Mouse (Mus musculus) CH12.LX (cell line): ENCODE data around the gene Dpp6.

Experiments used
- CTCF ChIP-seq, 2 experiments: IDR thresholded peaks in 1 of 2; conservative IDR thresholded peaks in 1 of 2; 2 replicates each; pipeline ENCODE4 v1.5.1; 2011 to 2012; ENCODE audit warnings: low read depth in 2 of 2, low read length in 2 of 2, improper control_type of control experiment in 1 of 2, inconsistent platforms in 1 of 2, mild to moderate bottlenecking in 1 of 2, moderate library complexity in 1 of 2
- EP300 ChIP-seq: IDR thresholded peaks from 2 replicates; pipeline ENCODE4 v1.6.1; 2011; ENCODE audit warnings: low read length, improper control_type of control experiment
- MAZ ChIP-seq: IDR thresholded peaks from 2 replicates; pipeline ENCODE4 v1.6.1; 2012; ENCODE audit warnings: low read depth, mild to moderate bottlenecking, inconsistent platforms, low read length, improper control_type of control experiment, moderate library complexity
- MEF2A ChIP-seq: IDR thresholded peaks from 2 replicates; pipeline ENCODE4 v1.6.1; 2014; ENCODE audit warnings: low read depth, mild to moderate bottlenecking, inconsistent platforms, low read length, improper control_type of control experiment, borderline replicate concordance
- NELFE ChIP-seq: IDR thresholded peaks from 2 replicates; pipeline ENCODE4 v1.6.1; 2011; ENCODE audit warnings: low read depth, low read length, improper control_type of control experiment
- NRF1 ChIP-seq: IDR thresholded peaks from 2 replicates; pipeline ENCODE4 v1.6.1; 2014; ENCODE audit warnings: low read depth, mild to moderate bottlenecking, inconsistent platforms, low read length, improper control_type of control experiment, moderate library complexity
- POLR2A ChIP-seq: IDR thresholded peaks from 2 replicates; pipeline ENCODE4 v1.6.1; 2011; ENCODE audit warnings: low read depth, mild to moderate bottlenecking, improper control_type of control experiment, low read length
- RAD21 ChIP-seq: IDR thresholded peaks from 2 replicates; pipeline ENCODE4 v1.6.1; 2011; ENCODE audit warnings: low read depth, mild to moderate bottlenecking, low read length, improper control_type of control experiment, moderate library complexity

- TF ChIP-seq NELFE, result no peak
- TF ChIP-seq POLR2A, result no peak
- no peak for TF ChIP-seq RAD21
- TF ChIP-seq EP300, result no peak
- no peak for TF ChIP-seq CTCF (conservative IDR thresholded peaks at IDR 0.05 in 1 of 2, IDR thresholded peaks at IDR 0.05 in 1 of 2; ENCODE audit: low read depth in 2 of 2, low read length in 2 of 2)
- TF ChIP-seq NRF1, result no peak
- TF ChIP-seq MAZ, result no peak
- no peak for TF ChIP-seq MEF2A
Observed at GRCm38 (mm10) chr5:27194975-27195374, 378.0 kb downstream of the Dpp6 start.
